24 mouse cellular contexts compared by ENCODE assay signal in the genomic region with DNA sequence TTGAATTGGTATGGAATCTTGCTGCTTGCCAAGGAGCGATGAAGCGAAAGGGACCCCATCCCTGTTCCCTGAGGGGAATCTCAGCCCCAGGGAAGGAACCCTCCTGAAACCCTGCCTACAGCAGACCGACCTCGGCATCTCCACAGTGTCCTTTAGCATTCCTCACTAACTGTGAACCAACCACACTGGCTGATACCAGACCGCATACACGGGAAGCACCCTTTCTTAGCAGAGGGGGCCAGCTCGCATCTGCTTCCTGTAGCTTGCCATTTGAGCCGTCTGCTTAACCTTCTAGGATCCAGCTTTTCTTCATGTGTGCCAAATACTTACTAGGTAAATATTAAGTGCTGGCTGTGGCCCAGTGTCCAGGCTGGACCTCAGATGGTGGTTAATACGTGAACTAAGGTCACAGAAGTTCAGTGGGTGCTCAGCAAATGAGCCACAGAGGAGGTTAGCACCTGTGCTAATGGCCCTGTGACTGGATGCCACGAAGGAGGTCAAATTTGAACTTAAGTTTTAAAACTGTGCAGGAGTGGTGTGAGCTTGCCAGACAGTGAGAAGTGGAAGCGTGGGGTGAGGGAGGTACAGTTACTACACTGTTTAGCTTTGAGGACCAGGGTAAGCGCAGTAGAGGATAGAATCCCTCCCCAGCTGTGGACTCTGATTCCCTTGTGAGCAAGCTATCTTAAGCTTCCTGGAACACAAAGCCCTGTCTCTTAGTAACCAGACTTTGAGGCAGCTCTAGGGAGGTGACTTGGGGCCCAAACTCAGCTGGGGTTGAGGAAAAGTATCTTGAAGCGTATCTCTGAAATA.
DNase-seq lines count a peak whose midpoint lies in the region; ATAC-seq and TF ChIP-seq lines count a peak whose summit lies in the region.
"Had no signal": no experiment of that assay in that cellular context is flagged by ENCODE, and none has a peak within 500 bp of the region (broad histone marks: within the 10 kb centered on the region; RNA-seq: fewer than 3 reads in every experiment).

No protein-coding gene starts in this region.

- H3K4me2 ChIP-seq in kidney, postnatal 0 days (ENCODE audit: low read length), result no peak overlapping the region
- H3K4me2 ChIP-seq in hindbrain, embryonic 14.5 days (replicated peaks), result no peak overlapping the region
- H3K4me2 ChIP-seq: embryonic facial prominence, embryonic 12.5 days; forebrain, embryonic 12.5 days; heart, embryonic 11.5 days; limb, embryonic 15.5 days; liver, embryonic 15.5 days; midbrain, embryonic 13.5 days; stomach, embryonic 15.5 days had no signal

- no peak overlapping the region for H3K27ac ChIP-seq in kidney, adult 2 months (ENCODE audit: insufficient read depth, low read depth, low read length)
- 0 out of 2 replicates have a peak overlapping the region, but pooled peaks have one; percentile 25 for H3K27ac ChIP-seq in kidney, postnatal 0 days
- H3K27ac ChIP-seq in gastrocnemius, adult 2 months, result no peak overlapping the region
- no peak overlapping the region for H3K27ac ChIP-seq in hindbrain, embryonic 10.5 days
- no peak overlapping the region for H3K27ac ChIP-seq in hindbrain, embryonic 14.5 days
- H3K27ac ChIP-seq: embryonic facial prominence, embryonic 12.5 days; forebrain, embryonic 12.5 days; limb, embryonic 15.5 days; liver, embryonic 15.5 days; midbrain, embryonic 13.5 days; stomach, embryonic 15.5 days had no signal

- no peak overlapping the region for H3K9ac ChIP-seq in kidney, postnatal 0 days (ENCODE audit: low read depth, low read length)
- no peak overlapping the region for H3K9ac ChIP-seq in hindbrain, embryonic 14.5 days
- H3K9ac ChIP-seq: embryonic facial prominence, embryonic 12.5 days; forebrain, embryonic 12.5 days; limb, embryonic 15.5 days; liver, embryonic 15.5 days; midbrain, embryonic 13.5 days; stomach, embryonic 15.5 days had no signal

- TF ChIP-seq POLR2A in kidney, adult 2 months (IDR thresholded peaks at IDR 0.05; ENCODE audit: low read depth, low read length), result no peak

- peak; percentile 92 for DNase-seq in kidney, adult 2 months
- peak; percentile 61 for DNase-seq in kidney, postnatal 0 days (ENCODE audit: low spot score)
- DNase-seq in gastrocnemius, adult 2 months, result no peak
- no peak for DNase-seq in hindbrain, embryonic 10.5 days (ENCODE audit: low spot score)
- no peak for DNase-seq in hindbrain, embryonic 14.5 days (ENCODE audit: low spot score)
- DNase-seq: cerebellum, adult 11-12 months; cerebellum, postnatal 10 days; gastrocnemius, postnatal 10 days; heart, adult 11 months; lung, postnatal 4 days; thymus, adult 18-20 months; thymus, postnatal 36 days had no signal

- no peaks in the 10 kb centered on the region for H3K27me3 ChIP-seq in megakaryocyte, embryonic 14.5 days (replicated peaks)
- H3K27me3 ChIP-seq in kidney, adult 2 months (replicated peaks; ENCODE audit: control insufficient read depth, insufficient read depth, low read length), result no peaks in the 10 kb centered on the region
- H3K27me3 ChIP-seq in kidney, postnatal 0 days (ENCODE audit: insufficient read depth, low read length), result no peaks in the 10 kb centered on the region
- no peaks in the 10 kb centered on the region for H3K27me3 ChIP-seq in hindbrain, embryonic 10.5 days (ENCODE audit: insufficient read depth, poor library complexity, severe bottlenecking)
- H3K27me3 ChIP-seq in hindbrain, embryonic 14.5 days (ENCODE audit: control insufficient read depth, insufficient read depth, low read length), result no peaks in the 10 kb centered on the region
- H3K27me3 ChIP-seq: embryonic facial prominence, embryonic 12.5 days; forebrain, embryonic 12.5 days; limb, embryonic 15.5 days; liver, embryonic 15.5 days; stomach, embryonic 15.5 days had no signal

- TF ChIP-seq CTCF in kidney, adult 2 months (conservative IDR thresholded peaks at IDR 0.05; ENCODE audit: insufficient read depth, insufficient read length, low read depth, low read length), result no peak
- TF ChIP-seq CTCF in kidney, postnatal 0 days (IDR thresholded peaks at IDR 0.05; ENCODE audit: low read depth), result no peak
- TF ChIP-seq CTCF in gastrocnemius, adult 2 months (IDR thresholded peaks at IDR 0.05), result no peak

- H3K4me1 ChIP-seq in megakaryocyte, embryonic 14.5 days, result peaks cover 11% of the 10 kb centered on the region
- H3K4me1 ChIP-seq in kidney, adult 2 months (ENCODE audit: control insufficient read depth, insufficient read depth, low read length), result no peaks in the 10 kb centered on the region
- H3K4me1 ChIP-seq in kidney, postnatal 0 days (replicated peaks; ENCODE audit: insufficient read depth, low read length), result no peaks in the 10 kb centered on the region; the same call in 1 of the 2 replicates
- peaks cover 16% of the 10 kb centered on the region for H3K4me1 ChIP-seq in hindbrain, embryonic 10.5 days (replicated peaks)
- H3K4me1 ChIP-seq in hindbrain, embryonic 14.5 days (replicated peaks; ENCODE audit: control insufficient read depth, insufficient read depth, low read length), result no peaks in the 10 kb centered on the region
- H3K4me1 ChIP-seq: embryonic facial prominence, embryonic 12.5 days; forebrain, embryonic 12.5 days; liver, embryonic 15.5 days; stomach, embryonic 15.5 days had no signal

- no peaks in the 10 kb centered on the region for H3K36me3 ChIP-seq in megakaryocyte, embryonic 14.5 days (replicated peaks; ENCODE audit: low read length)
- no peaks in the 10 kb centered on the region for H3K36me3 ChIP-seq in kidney, adult 2 months (ENCODE audit: control insufficient read depth, insufficient read depth, low read length)
- no peaks in the 10 kb centered on the region for H3K36me3 ChIP-seq in kidney, postnatal 0 days (ENCODE audit: insufficient read depth, low read length)
- no peaks in the 10 kb centered on the region for H3K36me3 ChIP-seq in hindbrain, embryonic 10.5 days
- no peaks in the 10 kb centered on the region for H3K36me3 ChIP-seq in hindbrain, embryonic 14.5 days (replicated peaks; ENCODE audit: control insufficient read depth, insufficient read depth)
- H3K36me3 ChIP-seq: embryonic facial prominence, embryonic 12.5 days; forebrain, embryonic 12.5 days; limb, embryonic 15.5 days; liver, embryonic 15.5 days; midbrain, embryonic 13.5 days; stomach, embryonic 15.5 days had no signal

- 30% methylated on average over 13 of the region's 13 CpGs for WGBS in kidney, adult 2 months
- WGBS in kidney, postnatal 0 days, result 50% methylated on average over 13 of the region's 13 CpGs
- 82% methylated on average over 13 of the region's 13 CpGs for WGBS in hindbrain, embryonic 10.5 days
- WGBS in hindbrain, embryonic 14.5 days, result 75% methylated on average over 13 of the region's 13 CpGs

- intact Hi-C loops in gastrocnemius, adult 2 months (cut with DNase I), result no loop called here

- H3K4me3 ChIP-seq in megakaryocyte, embryonic 14.5 days (replicated peaks), result peak overlapping the region; percentile 29
- H3K4me3 ChIP-seq in kidney, adult 2 months (ENCODE audit: insufficient read depth, low read depth, low read length), result no peak overlapping the region
- H3K4me3 ChIP-seq in kidney, postnatal 0 days (replicated peaks; ENCODE audit: low read depth, low read length), result no peak overlapping the region
- no peak overlapping the region for H3K4me3 ChIP-seq in gastrocnemius, adult 2 months
- H3K4me3 ChIP-seq in hindbrain, embryonic 10.5 days, result no peak overlapping the region
- H3K4me3 ChIP-seq in hindbrain, embryonic 14.5 days (replicated peaks; ENCODE audit: low read length), result no peak overlapping the region
- H3K4me3 ChIP-seq: embryonic facial prominence, embryonic 12.5 days; erythroblast, embryonic 14.5 days; forebrain, embryonic 12.5 days; limb, embryonic 15.5 days; liver, embryonic 15.5 days; midbrain, embryonic 13.5 days; stomach, embryonic 15.5 days had no signal

- peaks cover 18% of the 10 kb centered on the region for H3K9me3 ChIP-seq in megakaryocyte, embryonic 14.5 days
- H3K9me3 ChIP-seq in kidney, postnatal 0 days (replicated peaks; ENCODE audit: low read length), result no peaks in the 10 kb centered on the region
- H3K9me3 ChIP-seq in hindbrain, embryonic 10.5 days, result no peaks in the 10 kb centered on the region
- H3K9me3 ChIP-seq in hindbrain, embryonic 14.5 days (ENCODE audit: control insufficient read depth, low read length), result no peaks in the 10 kb centered on the region
- H3K9me3 ChIP-seq: embryonic facial prominence, embryonic 12.5 days; forebrain, embryonic 12.5 days; limb, embryonic 15.5 days; liver, embryonic 15.5 days; midbrain, embryonic 13.5 days; stomach, embryonic 15.5 days had no signal

- no peak for ATAC-seq in megakaryocyte, adult 5-6 weeks (ENCODE audit: poor library complexity, severe bottlenecking)
- peak; percentile 80 for ATAC-seq in kidney, postnatal 0 days (replicated peaks; ENCODE audit: low FRiP score, low read depth)
- peak; percentile 73 for ATAC-seq in megakaryocyte progenitor cell, adult 5-6 weeks (replicated peaks; ENCODE audit: poor library complexity)
- ATAC-seq in hindbrain, embryonic 14.5 days (ENCODE audit: low FRiP score), result no peak
- ATAC-seq: intestine, postnatal 0 days; midbrain, embryonic 13.5 days had no signal

Comparison
In these comparisons a context has a peak if more than half of its experiments do, and no peak if none do; other contexts are left out.
1. ATAC-seq: peak in kidney, postnatal 0 days (single experiment) and megakaryocyte progenitor cell, adult 5-6 weeks (single experiment); none in megakaryocyte, adult 5-6 weeks (single experiment) and hindbrain, embryonic 14.5 days (single experiment).
2. DNase-seq: peak in kidney, adult 2 months (single experiment) and kidney, postnatal 0 days (single experiment); none in gastrocnemius, adult 2 months (single experiment), hindbrain, embryonic 10.5 days (single experiment) and hindbrain, embryonic 14.5 days (single experiment).